Mouse (Mus musculus) embryonic facial prominence, embryonic 14.5 days (tissue): ENCODE measurements around the gene Slc36a2. TPM values are rescaled to one million over a fixed set of nuclear protein-coding genes. Genes with fewer than 3 reads are reported as not detected.

Source experiments
- ATAC-seq: fragments of 200-750 bp; cut with Nextera tagmentation; 2 replicates; pipeline ENCODE4 v1.8.0; 2017; ENCODE audit warnings: low read depth, moderate number of reproducible peaks, moderate TSS enrichment
- DNase-seq: peaks from one replicate; pipeline ENCODE4 v3.0.0-alpha.2; 2015; ENCODE audit warnings: low spot score
- H3K27ac ChIP-seq: fragments of 300-500 bp; sonication (generic); replicated peaks from 2 replicates; pipeline ENCODE4 v1.5.1; 2014; ENCODE audit warnings: low read depth, mild to moderate bottlenecking, low read length, moderate library complexity
- H3K27me3 ChIP-seq: fragments of 300-500 bp; sonication (generic); replicated peaks from 2 replicates; pipeline ENCODE4 v1.6.1; 2014; ENCODE audit warnings: low read length; ENCODE audit not compliant: control insufficient read depth, insufficient read depth
- H3K36me3 ChIP-seq: fragments of 300-500 bp; sonication (generic); 2 replicates; pipeline ENCODE4 v1.6.1; 2014; ENCODE audit warnings: low read length, mixed read lengths; ENCODE audit not compliant: control insufficient read depth, insufficient read depth
- H3K4me1 ChIP-seq: fragments of 300-500 bp; sonication (generic); 2 replicates; pipeline ENCODE4 v1.6.1; 2014; ENCODE audit warnings: antibody characterized with exemption, low read length; ENCODE audit not compliant: control insufficient read depth, insufficient read depth
- H3K4me2 ChIP-seq: fragments of 300-500 bp; sonication (generic); 2 replicates; pipeline ENCODE4 v1.6.1; 2014; ENCODE audit warnings: low read depth, mild to moderate bottlenecking, low read length, moderate library complexity, mixed read lengths
- H3K4me3 ChIP-seq: fragments of 300-500 bp; sonication (generic); 2 replicates; pipeline ENCODE4 v1.5.1; 2014; ENCODE audit warnings: low read depth, mild to moderate bottlenecking, low read length
- H3K9ac ChIP-seq: fragments of 300-500 bp; sonication (generic); 2 replicates; pipeline ENCODE4 v1.6.1; 2014; ENCODE audit warnings: low read depth, mild to moderate bottlenecking, low read length, moderate library complexity, mixed read lengths
- H3K9me3 ChIP-seq: fragments of 300-500 bp; sonication (generic); 2 replicates; pipeline ENCODE4 v1.6.1; 2016; ENCODE audit warnings: low read length; ENCODE audit not compliant: control insufficient read depth
- WGBS: fragments of 180-500 bp; shearing (Covaris S2); extraction: QIAGEN DNeasy Blood & Tissue Kit; methylation state at CpG from one replicate; pipeline ENCODE4 v1.1.7; 2014; 5-methylcytosine and 5-hydroxymethylcytosine counted together
- polyA plus RNA-seq: library from polyadenylated mRNA; unstranded; fragments of >200 nt; fragmentation: Nextera tagmentation; extraction: Ambion mirVana; gene quantifications from 2 replicates; pipeline ENCODE4 v1.2.1, GENCODE M21; 2014

Slc36a2 gene
- polyA plus RNA-seq, 1 experiment from 2014 or later, result 6.3 TPM

DNA sequence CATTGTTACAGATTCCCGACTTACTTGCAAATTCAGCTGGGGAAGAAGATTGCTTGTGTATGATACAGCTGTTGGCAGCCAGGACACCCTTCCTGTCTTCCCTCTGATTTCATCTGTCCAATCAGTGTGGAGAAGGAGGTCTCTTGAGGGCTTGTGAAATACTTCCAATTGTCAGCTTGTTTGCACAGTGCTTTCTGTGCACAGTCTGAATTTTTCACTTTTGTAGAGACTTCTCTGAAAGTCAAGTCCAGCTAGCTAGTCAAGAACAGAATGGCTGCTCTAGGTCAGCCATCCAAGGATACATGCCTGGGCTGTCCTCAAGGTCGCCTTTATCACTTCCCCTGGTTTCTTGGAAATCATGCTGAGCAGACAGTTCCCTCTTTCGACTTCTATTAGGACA is 30.1 kb upstream of the Slc36a2 start:
- Histone ChIP-seq H3K4me3 (no peak overlapping the region), H3K9ac (no peak overlapping the region), H3K4me2 (no peak overlapping the region), H3K4me1 (no peaks in the 10 kb centered on the region), H3K27me3 (no peaks in the 10 kb centered on the region), H3K36me3 (peaks cover 6% of the 10 kb centered on the region; the same call in 1 of the 2 replicates), H3K9me3 (no peaks in the 10 kb centered on the region), H3K27ac (no peak overlapping the region)
- 78% methylated on average over 3 of the region's 3 CpGs for WGBS
- DNase-seq (no peak), ATAC-seq (no peak)

DNA sequence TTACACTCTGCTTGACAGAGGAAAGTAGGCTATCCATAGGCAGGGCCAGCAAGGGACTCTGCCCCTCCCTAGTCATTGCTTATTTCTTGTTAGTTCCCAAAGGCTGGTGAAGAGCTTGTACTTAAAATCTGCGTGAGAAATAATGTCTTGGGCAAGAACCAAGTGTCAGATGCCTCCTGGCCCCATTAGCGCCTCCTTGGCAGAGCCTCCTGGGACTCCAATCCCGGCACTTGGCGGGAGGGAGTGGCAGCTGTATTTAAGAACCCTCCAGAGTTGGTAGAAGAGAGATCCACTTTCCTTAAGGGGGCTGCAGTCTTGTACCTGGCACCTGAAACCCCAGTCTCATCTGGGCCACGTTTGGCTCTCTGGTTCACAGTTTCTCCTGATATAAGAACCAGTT is 29.3 kb upstream of the Slc36a2 start:
- H3K9me3 ChIP-seq, result no peaks in the 10 kb centered on the region
- no peak overlapping the region for H3K4me2 ChIP-seq
- WGBS, result 79% methylated on average over 5 of the region's 5 CpGs
- H3K27me3 ChIP-seq, result no peaks in the 10 kb centered on the region
- H3K4me3 ChIP-seq, result no peak overlapping the region
- H3K27ac ChIP-seq, result no peak overlapping the region
- no peaks in the 10 kb centered on the region for H3K4me1 ChIP-seq
- DNase-seq (no peak), ATAC-seq (no peak)
- H3K36me3 ChIP-seq, result 0 out of 2 replicates have a peak, but pooled peaks cover 4% of the 10 kb centered on the region
- no peak overlapping the region for H3K9ac ChIP-seq

DNA sequence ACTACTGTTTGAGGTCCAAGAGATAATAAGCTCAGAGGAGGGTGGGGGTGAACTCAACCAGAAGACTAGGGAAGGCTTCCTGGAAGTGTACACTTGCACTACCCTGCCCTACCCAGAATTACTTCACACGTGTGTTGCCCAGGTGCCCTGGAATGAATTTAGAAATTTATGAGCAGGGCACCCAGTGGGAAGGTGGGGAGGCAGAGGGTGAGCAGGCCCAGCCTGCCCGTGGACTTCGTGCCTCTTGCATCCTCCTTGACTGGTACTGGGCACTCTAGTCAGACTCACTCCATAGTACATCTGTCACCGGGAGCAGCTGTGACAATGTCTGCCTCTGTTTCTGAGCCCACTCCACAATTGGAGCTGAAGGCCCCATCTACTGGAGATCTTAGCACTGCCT is 28.6 kb upstream of the Slc36a2 start:
- Histone ChIP-seq H3K27me3 (no peaks in the 10 kb centered on the region), H3K9ac (no peak overlapping the region), H3K4me1 (no peaks in the 10 kb centered on the region), H3K36me3 (no peaks in the 10 kb centered on the region), H3K4me3 (no peak overlapping the region), H3K9me3 (no peaks in the 10 kb centered on the region), H3K27ac (no peak overlapping the region), H3K4me2 (no peak overlapping the region)
- 84% methylated on average over 4 of the region's 4 CpGs for WGBS
- ATAC-seq (no peak), DNase-seq (no peak)

DNA sequence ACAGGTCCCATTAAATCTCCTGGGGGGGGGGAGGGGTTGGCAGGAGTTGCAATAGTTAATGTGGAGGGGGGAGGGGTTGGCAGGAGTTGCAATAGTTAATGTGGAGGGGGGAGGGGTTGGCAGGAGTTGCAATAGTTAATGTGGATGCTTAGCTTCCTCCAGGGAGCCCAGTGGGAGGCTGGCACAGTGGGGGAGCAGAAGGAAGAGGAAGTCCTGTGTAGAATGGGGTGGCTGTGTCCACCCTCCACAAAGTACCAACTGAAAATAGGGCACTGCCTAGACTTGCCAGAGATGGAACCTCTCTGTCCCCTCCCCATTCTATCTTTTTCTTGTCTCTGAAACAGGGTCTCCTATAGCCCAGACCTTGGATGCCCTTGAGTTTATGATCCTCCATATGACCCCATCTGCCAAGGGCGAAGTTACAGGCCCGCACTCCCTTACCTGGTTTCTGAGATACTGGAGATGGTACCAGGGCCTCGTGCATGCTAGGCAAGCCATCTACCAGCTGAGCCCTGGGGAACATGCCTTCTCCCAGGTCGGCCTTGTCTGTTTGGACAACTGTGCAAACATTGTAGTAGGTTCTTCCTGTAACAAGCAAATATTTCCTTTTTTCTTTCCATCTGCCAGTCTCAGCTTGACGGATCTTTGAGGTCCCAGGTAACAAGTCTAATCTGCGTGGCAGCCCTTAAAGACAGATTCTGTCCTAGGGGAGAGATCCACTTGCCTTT is 24.9 kb upstream of the Slc36a2 start:
- no peak overlapping the region for H3K4me3 ChIP-seq
- H3K27ac ChIP-seq, result no peak overlapping the region
- H3K4me2 ChIP-seq, result no peak overlapping the region
- H3K27me3 ChIP-seq, result no peaks in the 10 kb centered on the region
- no peaks in the 10 kb centered on the region for H3K36me3 ChIP-seq
- ATAC-seq (peak; percentile 51; the same call in 1 of the 2 replicates), DNase-seq (no peak)
- H3K9me3 ChIP-seq, result no peaks in the 10 kb centered on the region
- 0 out of 2 replicates have a peak, but pooled peaks cover 3% of the 10 kb centered on the region for H3K4me1 ChIP-seq
- no peak overlapping the region for H3K9ac ChIP-seq
- WGBS, result 71% methylated on average over 6 of the region's 6 CpGs

DNA sequence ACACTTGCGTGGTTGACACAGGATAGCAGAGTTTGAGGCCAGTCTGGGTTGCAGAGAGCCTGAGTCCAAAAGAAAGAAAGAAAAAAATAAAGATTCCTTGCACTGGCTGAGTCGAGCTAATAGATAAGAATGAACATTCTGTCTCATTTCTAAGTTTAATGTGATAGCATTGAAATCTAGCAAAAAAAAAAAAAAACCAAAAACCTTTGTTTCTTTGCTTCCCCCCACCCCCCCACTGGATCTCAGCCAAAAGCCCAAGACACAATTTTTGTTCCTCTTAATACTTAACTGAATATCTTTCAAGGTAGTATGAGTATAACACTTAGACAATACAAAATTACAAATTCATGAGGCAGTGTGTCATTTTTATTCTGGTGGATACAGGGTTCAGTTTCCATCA is 24.2 kb upstream of the Slc36a2 start:
- DNase-seq (no peak), ATAC-seq (no peak)
- Histone ChIP-seq H3K27ac (no peak overlapping the region), H3K4me1 (0 out of 2 replicates have a peak, but pooled peaks cover 3% of the 10 kb centered on the region), H3K4me3 (no peak overlapping the region), H3K9me3 (no peaks in the 10 kb centered on the region), H3K27me3 (no peaks in the 10 kb centered on the region), H3K36me3 (no peaks in the 10 kb centered on the region), H3K4me2 (no peak overlapping the region), H3K9ac (no peak overlapping the region)
- WGBS, result 67% methylated on average over 2 of the region's 2 CpGs

DNA sequence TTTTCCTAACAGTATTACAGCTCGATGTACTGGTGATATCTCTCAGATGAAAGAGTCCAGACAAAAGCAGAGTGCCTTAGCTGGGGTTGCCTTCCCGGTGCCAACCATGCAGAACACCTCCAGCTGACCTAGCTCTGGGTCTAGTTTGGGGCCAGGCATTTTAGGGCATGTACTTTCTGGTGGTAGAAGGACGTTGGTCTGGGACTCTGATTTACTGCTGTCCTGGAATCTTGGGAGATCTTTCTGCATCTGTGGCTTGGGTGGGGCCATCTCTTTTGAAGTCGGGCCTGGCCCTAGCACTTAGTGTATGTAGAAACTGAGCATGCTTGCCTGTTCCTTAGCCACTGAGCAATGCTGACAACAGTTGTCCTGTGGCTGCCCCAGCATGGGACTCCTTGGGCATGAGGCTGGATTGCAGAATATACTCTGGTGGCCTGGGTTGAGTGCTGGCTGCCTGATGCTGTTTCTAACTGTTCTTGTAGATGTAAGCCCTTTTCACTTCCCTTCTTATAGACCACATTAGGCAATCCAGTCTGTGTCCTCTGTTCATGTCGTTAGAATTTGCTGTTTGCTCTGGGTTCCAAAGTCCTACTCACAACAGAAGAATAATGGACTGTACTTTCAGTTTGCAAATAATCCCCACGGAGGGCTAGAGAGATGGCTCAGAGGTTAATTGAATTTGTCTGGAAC is 23.3 kb upstream of the Slc36a2 start:
- DNase-seq (no peak), ATAC-seq (no peak)
- Histone ChIP-seq H3K9ac (no peak overlapping the region), H3K36me3 (no peaks in the 10 kb centered on the region), H3K27me3 (no peaks in the 10 kb centered on the region), H3K9me3 (no peaks in the 10 kb centered on the region), H3K4me2 (no peak overlapping the region), H3K27ac (no peak overlapping the region), H3K4me3 (no peak overlapping the region), H3K4me1 (0 out of 2 replicates have a peak, but pooled peaks cover 3% of the 10 kb centered on the region)
- WGBS, result 67% methylated on average over 6 of the region's 6 CpGs

DNA sequence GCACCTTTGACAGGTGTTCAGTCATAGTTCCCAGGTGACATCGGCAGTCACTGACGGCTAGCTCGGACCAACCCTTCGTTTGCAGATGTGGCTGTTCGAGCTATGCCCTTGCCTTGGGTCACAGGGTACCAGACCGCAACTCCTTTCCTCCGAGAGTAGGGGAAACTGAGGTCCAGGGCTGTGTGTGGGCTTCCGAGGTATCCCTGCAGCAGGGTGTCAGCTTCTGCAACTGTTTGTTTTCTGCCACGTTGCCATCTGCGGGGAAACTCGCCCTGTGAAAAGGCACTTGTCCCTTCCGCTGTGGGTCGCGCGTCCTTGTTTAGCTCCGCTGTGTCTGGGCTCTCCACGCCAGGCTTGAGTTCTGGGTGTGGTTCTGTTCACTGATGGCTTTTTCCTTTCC is 19.7 kb upstream of the Slc36a2 start:
- Histone ChIP-seq H3K4me2 (peak overlapping the region; percentile 97), H3K27me3 (no peaks in the 10 kb centered on the region), H3K9ac (peak overlapping the region; percentile 79), H3K9me3 (no peaks in the 10 kb centered on the region), H3K4me1 (0 out of 2 replicates have a peak, but pooled peaks cover 3% of the 10 kb centered on the region), H3K36me3 (no peaks in the 10 kb centered on the region), H3K4me3 (peak overlapping the region; percentile 82), H3K27ac (no peak overlapping the region)
- WGBS, result 5% methylated on average over 17 of the region's 17 CpGs
- DNase-seq (no peak), ATAC-seq (peak; percentile 56)

DNA sequence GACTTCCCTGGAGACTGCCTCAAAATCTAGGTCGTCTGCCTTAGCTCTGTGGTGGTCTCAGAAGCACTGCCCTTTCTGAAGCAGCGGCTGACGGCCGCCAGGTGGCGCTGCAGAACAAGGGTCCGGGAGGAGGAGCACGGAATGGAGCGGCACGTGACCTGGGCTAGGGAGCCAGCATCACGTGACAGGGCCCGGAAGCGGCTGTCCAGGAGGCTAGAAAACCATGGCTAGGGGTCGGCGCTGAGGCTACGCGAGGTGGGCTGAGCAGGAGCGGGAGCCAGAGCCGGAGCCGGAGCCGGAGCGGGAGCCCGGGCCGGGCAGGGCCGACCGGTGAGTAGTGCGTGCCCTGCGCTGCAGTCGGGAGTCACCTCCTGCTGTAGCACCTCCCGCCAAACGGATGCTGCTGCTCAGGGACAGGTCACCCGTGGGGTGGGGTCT is 19.3 kb upstream of the Slc36a2 start, which contains the start of gene Slc36a1:
Gene Slc36a1 (plus strand): TSS at position 192 of the 438 bp plus-strand sequence.
- ATAC-seq (peak; percentile 93), DNase-seq (peak; percentile 96)
- Histone ChIP-seq H3K27ac (no peak within 1 kb of the TSS), H3K36me3 (no peaks in the 10 kb centered on the region), H3K4me3 (peak within 1 kb of the TSS; percentile 82), H3K4me2 (peak within 1 kb of the TSS; percentile 97), H3K27me3 (no peaks in the 10 kb centered on the region), H3K9ac (peak within 1 kb of the TSS; percentile 79), H3K9me3 (no peaks in the 10 kb centered on the region), H3K4me1 (0 out of 2 replicates have a peak, but pooled peaks cover 3% of the 10 kb centered on the region)
- WGBS, result under 1% methylated on average over 19 of the region's 31 CpGs
